Mouse (Mus musculus) liver, adult 2 months (tissue): ENCODE measurements around the gene Hgd. TPM values are rescaled to one million over a fixed set of nuclear protein-coding genes. Genes with fewer than 3 reads are reported as not detected.

Experiments
- DNase-seq: peaks from one replicate; pipeline ENCODE4 v3.0.0-alpha.2; 2011; ENCODE audit warnings: low read depth, low spot score; ENCODE audit errors: extremely low read depth
- H3K27ac ChIP-seq: fragments of 200-500 bp; replicated peaks from 2 replicates; pipeline ENCODE4 v1.5.1; 2012; ENCODE audit warnings: low read depth, mild to moderate bottlenecking, control low read depth, inconsistent platforms, low read length; ENCODE audit not compliant: insufficient read depth
- H3K27me3 ChIP-seq: fragments of 200-500 bp; 2 replicates; pipeline ENCODE4 v1.6.1; 2012; ENCODE audit warnings: mild to moderate bottlenecking, moderate library complexity, low read length, inconsistent platforms; ENCODE audit not compliant: control insufficient read depth, insufficient read depth
- H3K36me3 ChIP-seq: fragments of 200-500 bp; 2 replicates; pipeline ENCODE4 v1.6.1; 2012; ENCODE audit warnings: low read length, inconsistent platforms; ENCODE audit not compliant: control insufficient read depth, insufficient read depth
- H3K4me1 ChIP-seq: fragments of 200-500 bp; 2 replicates; pipeline ENCODE4 v1.6.1; 2011; ENCODE audit warnings: low read length; ENCODE audit not compliant: control insufficient read depth, insufficient read depth
- H3K4me3 ChIP-seq: fragments of 200-500 bp; 2 replicates; pipeline ENCODE4 v1.5.1; 2011; ENCODE audit warnings: low read depth, mild to moderate bottlenecking, control low read depth, low read length, moderate library complexity; ENCODE audit not compliant: insufficient read depth
- H3K79me2 ChIP-seq: fragments of 200-500 bp; 2 replicates; pipeline ENCODE4 v1.6.1; 2012; ENCODE audit warnings: inconsistent platforms, mild to moderate bottlenecking, low read length, moderate library complexity; ENCODE audit not compliant: control insufficient read depth, insufficient read depth
- H3K9ac ChIP-seq: fragments of 200-500 bp; 2 replicates; pipeline ENCODE4 v1.6.1; 2012; ENCODE audit warnings: low read depth, mild to moderate bottlenecking, control low read depth, inconsistent platforms, low read length
- CTCF ChIP-seq: fragments of 200-500 bp; IDR thresholded peaks from 2 replicates; pipeline ENCODE4 v1.5.1; 2011; ENCODE audit warnings: low read depth, low read length, control low read depth
- POLR2A ChIP-seq: fragments of 200-500 bp; IDR thresholded peaks from 2 replicates; pipeline ENCODE4 v1.6.1; 2011; ENCODE audit warnings: low read length, control low read depth; ENCODE audit not compliant: insufficient read depth; ENCODE audit errors: extremely low read depth
- WGBS: fragments of 180-500 bp; shearing (Covaris S2); methylation state at CpG from one replicate; pipeline ENCODE4 v1.1.7; 2018; 5-methylcytosine and 5-hydroxymethylcytosine counted together
- polyA plus RNA-seq: library from polyadenylated mRNA; depleted of rRNA; stranded (reverse); fragments of >200 nt; gene quantifications from 2 replicates; pipeline ENCODE4 v1.2.3, GENCODE M21; 2012; rRNA removed
- total RNA-seq: library from RNA; depleted of rRNA; stranded (reverse); fragments of >200 nt; gene quantifications from 2 replicates; pipeline ENCODE4 v1.2.3, GENCODE M21; 2014; rRNA removed

Gene Hgd
- total and polyA plus RNA-seq, 2 experiments, result 457 to 871 TPM

- Histone ChIP-seq H3K4me1 (no peaks in the 10 kb centered on the region), H3K27ac (no peak overlapping the region), H3K36me3 (no peaks in the 10 kb centered on the region), H3K79me2 (no peaks in the 10 kb centered on the region), H3K9ac (no peak overlapping the region), H3K27me3 (no peaks in the 10 kb centered on the region), H3K4me3 (no peak overlapping the region)
- 88% methylated on average over 5 of the region's 5 CpGs for WGBS
- TF ChIP-seq CTCF, result no peak
- TF ChIP-seq POLR2A, result no peak
- DNase-seq, result no peak
Observed at GRCm38 (mm10) chr16:37675326-37675725, 95.4 kb downstream of the Hgd start.

- Histone ChIP-seq H3K27me3 (no peaks in the 10 kb centered on the region), H3K27ac (no peak overlapping the region), H3K79me2 (no peaks in the 10 kb centered on the region), H3K36me3 (no peaks in the 10 kb centered on the region), H3K4me3 (no peak overlapping the region), H3K9ac (no peak overlapping the region), H3K4me1 (no peaks in the 10 kb centered on the region)
- TF ChIP-seq POLR2A (no peak), CTCF (no peak)
- no peak for DNase-seq
- WGBS, result 75% methylated on average over 17 of the region's 17 CpGs
Observed at GRCm38 (mm10) chr16:37676024-37676676, 96.2 kb downstream of the Hgd start.

GRCm38 (mm10) chr16:37676677-37677072 is 96.7 kb downstream of the Hgd start:
- H3K27me3 ChIP-seq, result no peaks in the 10 kb centered on the region
- DNase-seq, result no peak
- H3K36me3 ChIP-seq, result no peaks in the 10 kb centered on the region
- TF ChIP-seq POLR2A (no peak), CTCF (no peak)
- no peak overlapping the region for H3K9ac ChIP-seq
- H3K79me2 ChIP-seq, result no peaks in the 10 kb centered on the region
- H3K4me3 ChIP-seq, result no peak overlapping the region
- WGBS, result 80% methylated on average over 4 of the region's 4 CpGs
- H3K4me1 ChIP-seq, result no peaks in the 10 kb centered on the region
- H3K27ac ChIP-seq, result no peak overlapping the region

- TF ChIP-seq POLR2A (no peak), CTCF (no peak)
- Histone ChIP-seq H3K27me3 (no peaks in the 10 kb centered on the region), H3K36me3 (no peaks in the 10 kb centered on the region), H3K4me1 (no peaks in the 10 kb centered on the region), H3K4me3 (no peak overlapping the region), H3K27ac (no peak overlapping the region), H3K79me2 (no peaks in the 10 kb centered on the region), H3K9ac (no peak overlapping the region)
- DNase-seq, result no peak
- 87% methylated on average over 8 of the region's 8 CpGs for WGBS
Observed at GRCm38 (mm10) chr16:37677586-37677985, 97.6 kb downstream of the Hgd start.

- no peaks in the 10 kb centered on the region for H3K36me3 ChIP-seq
- H3K4me3 ChIP-seq, result no peak overlapping the region
- H3K4me1 ChIP-seq, result peaks cover 3% of the 10 kb centered on the region; the same call in 1 of the 2 replicates
- no peaks in the 10 kb centered on the region for H3K27me3 ChIP-seq
- no peak for TF ChIP-seq CTCF
- no peak for TF ChIP-seq POLR2A
- no peak for DNase-seq
- H3K9ac ChIP-seq, result no peak overlapping the region
- no peak overlapping the region for H3K27ac ChIP-seq
- 97% methylated on average over 2 of the region's 2 CpGs for WGBS
- H3K79me2 ChIP-seq, result no peaks in the 10 kb centered on the region
Observed at GRCm38 (mm10) chr16:37680216-37680615, 100.3 kb downstream of the Hgd start.

- 91% methylated on average over 8 of the region's 8 CpGs for WGBS
- Histone ChIP-seq H3K4me3 (no peak overlapping the region), H3K4me1 (peaks cover 3% of the 10 kb centered on the region; the same call in 1 of the 2 replicates), H3K27me3 (no peaks in the 10 kb centered on the region), H3K79me2 (no peaks in the 10 kb centered on the region), H3K9ac (no peak overlapping the region), H3K36me3 (no peaks in the 10 kb centered on the region), H3K27ac (no peak overlapping the region)
- TF ChIP-seq CTCF (no peak), POLR2A (no peak)
- no peak for DNase-seq
Observed at GRCm38 (mm10) chr16:37680831-37681230, 100.9 kb downstream of the Hgd start.

Other genes starting within 250 kb of the Hgd start
- gene Stxbp5l, start 195.2 kb upstream of the Hgd start, total RNA-seq, result 0.46 and 2.3 TPM in 2 replicates
- 0.02 TPM in 1 of 2 replicates, not detected in the other for gene Stxbp5l, start 195.2 kb upstream of the Hgd start, polyA plus RNA-seq
- gene Gtf2e1, start 40.4 kb upstream of the Hgd start, total RNA-seq, result 7.2 and 8.3 TPM in 2 replicates
- gene Gtf2e1, start 40.4 kb upstream of the Hgd start, polyA plus RNA-seq, result 5.0 and 5.5 TPM in 2 replicates
- 10.4 and 10.7 TPM in 2 replicates for gene Rabl3, start 40.3 kb upstream of the Hgd start, total RNA-seq
- gene Rabl3, start 40.3 kb upstream of the Hgd start, polyA plus RNA-seq, result 2.8 and 3.5 TPM in 2 replicates
- gene Ndufb4, start 74.3 kb downstream of the Hgd start, total RNA-seq, result 79.9 and 93.8 TPM in 2 replicates
- 50.6 and 54.4 TPM in 2 replicates for gene Ndufb4, start 74.3 kb downstream of the Hgd start, polyA plus RNA-seq
- gene Fstl1, start 196.7 kb downstream of the Hgd start, total RNA-seq, result 4.4 and 5.0 TPM in 2 replicates
- gene Fstl1, start 196.7 kb downstream of the Hgd start, polyA plus RNA-seq, result 1.8 and 1.9 TPM in 2 replicates